21 mouse cellular contexts compared by ENCODE assay signal in genomic region chr3:24872254-24872653, GRCm38 (mm10).
"Had no signal": no experiment of that assay in that cellular context is flagged by ENCODE, and none has a peak within 500 bp of the region (broad histone marks: within the 10 kb centered on the region; RNA-seq: fewer than 3 reads in every experiment).

No protein-coding gene starts in this region.

- DNase-seq: heart, postnatal 10 days; heart, postnatal 14 days; heart, postnatal 36 days; heart, postnatal 4 days; kidney, adult 11 months; kidney, adult 18-20 months; kidney, adult 2 months; kidney, adult 9 months; kidney, postnatal 10 days; kidney, postnatal 14 days; kidney, postnatal 25 days; kidney, postnatal 36 days; kidney, postnatal 4 days; layer of hippocampus, adult 9-11 months; layer of hippocampus, postnatal 36 days had no signal

- ATAC-seq: hindbrain, embryonic 16.5 days; hindbrain, postnatal 0 days; inflammation-experienced regulatory T-cells, adult 6 months; intestine, embryonic 15.5 days; intestine, embryonic 16.5 days; intestine, postnatal 0 days had no signal
